Mouse (Mus musculus): Measurements from ENCODE around the gene Yju2. TPM values are rescaled to one million over a fixed set of nuclear protein-coding genes. Genes with fewer than 3 reads are reported as not detected.

The Yju2 gene
- polyA plus RNA-seq (2021; fragmentation: Nextera tagmentation): 8.7 and 10.8 TPM in 2 replicates
- long read RNA-seq, experiment 1, transcript Yju2-201 (8 exons, 1,660 nt): major isoform, 37 of 45 reads
- long read RNA-seq, experiment 1, partial matches to known transcripts: 2 of 45 reads
- long read RNA-seq, experiment 1, other reads (novel, unspliced or antisense): 4 of 45 reads
- long read RNA-seq, experiment 2, transcript Yju2-201 (8 exons, 1,660 nt): major isoform, 12 of 18 reads
- long read RNA-seq, experiment 2, partial matches to known transcripts: 1 of 18 reads
- long read RNA-seq, experiment 2, other reads (novel, unspliced or antisense): 5 of 18 reads

DNA sequence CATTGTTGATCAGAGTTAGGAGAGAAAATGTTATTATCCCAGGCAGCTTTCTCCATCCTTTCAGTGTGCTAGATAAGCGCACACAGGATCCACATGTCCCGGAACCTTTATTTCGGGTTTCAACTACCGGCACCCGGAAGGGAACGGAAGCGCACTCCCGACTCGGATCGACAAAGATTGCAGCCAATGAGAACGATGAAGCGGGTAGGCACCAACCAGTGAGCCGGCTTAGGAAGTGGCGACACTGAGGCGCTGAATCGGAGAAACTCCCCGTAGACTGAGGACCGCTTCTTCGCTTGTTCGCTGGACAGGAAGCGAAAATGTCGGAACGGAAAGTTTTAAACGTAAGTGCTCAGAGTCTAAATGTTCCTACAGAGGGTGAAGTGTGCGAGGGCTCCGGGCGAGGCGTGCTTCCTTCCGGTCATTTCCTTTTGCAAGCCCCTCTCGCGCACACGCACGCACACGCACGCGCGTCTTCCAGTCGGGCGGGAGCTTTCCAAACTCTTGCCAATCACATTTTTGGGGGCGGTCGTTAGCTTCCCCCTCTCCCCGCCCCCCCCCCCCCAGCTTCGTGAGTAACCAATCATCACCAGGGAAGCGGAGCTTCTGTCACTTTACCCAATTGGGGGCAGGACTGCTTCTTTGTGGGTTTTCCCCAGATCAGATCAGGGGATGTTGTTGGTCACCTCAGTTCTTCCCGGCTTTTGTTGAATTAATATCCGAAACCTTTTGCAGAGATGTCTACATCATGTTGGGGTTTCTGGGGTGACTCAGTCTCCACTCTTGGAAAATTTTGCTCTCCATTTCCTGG is at the start of gene Yju2:
TSS of gene Yju2 (plus strand) at position 182 of the 811 bp plus-strand sequence.

DNA sequence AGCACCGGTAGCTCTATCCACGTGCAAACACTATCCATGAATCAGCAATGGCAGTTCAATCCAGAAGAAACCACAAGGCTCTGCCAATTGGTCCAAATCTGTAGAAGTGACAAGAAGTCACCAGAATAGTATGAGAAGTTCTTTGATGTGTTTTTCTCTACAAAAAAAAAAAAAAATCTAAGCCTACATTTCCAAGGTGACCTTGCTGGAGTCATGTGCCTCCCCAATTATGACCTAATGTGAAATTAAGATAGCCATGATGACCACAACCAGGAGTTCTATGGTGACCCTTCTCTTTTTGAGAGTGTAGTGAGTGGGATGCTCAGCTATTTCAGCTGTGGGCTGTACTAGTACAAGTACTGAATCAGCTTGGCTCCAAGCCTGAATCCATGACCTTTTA is 9.5 kb upstream of the Yju2 start, which contains the start of gene Zfp119b:
TSS of gene Zfp119b (minus strand) at position 101 of the 400 bp plus-strand sequence.

DNA sequence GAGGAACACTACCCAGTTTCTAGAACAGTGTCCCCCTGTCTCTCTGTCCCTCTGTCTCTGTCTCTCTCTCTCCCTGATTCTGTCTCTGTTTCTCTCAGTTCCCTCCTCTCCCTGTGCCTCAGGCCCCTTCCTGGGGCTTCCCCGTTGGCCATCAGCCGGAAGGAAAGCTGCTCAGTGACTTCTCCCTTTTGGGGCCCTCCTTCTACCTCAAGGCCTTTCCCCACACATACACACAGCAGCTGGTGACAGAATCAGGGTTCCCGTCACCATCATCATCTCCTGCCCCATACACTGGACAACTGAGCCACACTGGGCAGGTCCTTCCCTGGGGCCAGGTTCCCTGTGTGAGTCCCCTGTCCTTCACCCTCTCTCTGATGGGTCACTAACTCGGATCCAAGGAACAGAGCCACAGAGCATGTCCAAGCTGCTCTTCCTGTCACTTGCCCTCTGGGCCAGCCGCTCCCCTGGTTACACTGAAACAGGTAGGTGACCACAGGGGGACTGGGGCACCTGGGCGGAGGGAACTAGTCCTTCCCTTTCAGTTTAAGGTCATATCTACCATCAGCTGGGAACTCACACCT is 6.4 kb upstream of the Yju2 start, which contains the start of gene Ebi3:
TSS of gene Ebi3 (plus strand) at position 194 of the 581 bp plus-strand sequence.

DNA sequence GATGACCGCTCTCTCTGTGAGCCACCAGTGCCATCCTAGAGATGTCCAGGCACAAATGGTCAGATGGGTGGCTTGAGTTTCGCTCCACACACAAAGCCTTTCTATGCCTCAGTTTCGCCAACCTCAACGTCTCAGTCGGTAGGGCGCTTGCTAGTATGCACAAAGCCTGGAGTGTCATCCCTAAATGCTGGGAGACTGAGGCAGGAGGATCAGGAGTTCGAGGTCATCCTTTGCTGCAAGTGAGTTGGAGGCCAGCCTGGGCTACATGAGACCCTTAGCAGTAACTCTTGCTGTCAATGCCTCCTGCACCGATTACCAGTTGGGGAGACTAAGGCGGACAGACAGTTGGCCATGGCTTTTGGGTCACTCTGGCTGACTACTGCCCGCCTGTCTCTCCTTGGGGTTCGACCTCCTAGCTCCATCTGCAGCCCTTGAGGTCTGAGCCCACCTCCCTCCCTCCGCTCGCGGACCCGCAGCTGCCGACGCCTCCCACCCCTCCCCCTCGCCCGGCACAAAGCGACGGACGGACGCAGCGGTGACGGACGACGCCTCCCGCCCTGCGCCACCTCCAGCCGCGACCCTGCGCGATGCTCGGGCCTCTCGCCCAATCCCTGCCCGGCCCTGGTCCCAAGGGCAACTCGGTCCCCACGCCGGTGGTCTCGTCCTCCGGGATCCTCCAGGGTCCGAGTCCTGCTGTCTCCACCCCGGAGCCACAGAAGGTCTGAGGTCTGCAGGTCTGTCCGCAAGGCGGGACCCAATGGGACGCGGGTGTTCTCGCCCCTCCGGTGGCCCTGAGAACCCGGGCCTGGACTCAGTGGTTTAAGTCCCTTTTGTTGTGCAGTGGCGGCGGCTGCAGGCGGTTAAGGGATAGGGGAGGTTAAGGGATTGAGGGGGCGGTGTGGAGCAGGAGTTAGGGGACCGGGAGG is 11.3 kb downstream of the Yju2 start, which contains the start of gene Shd:
TSS of gene Shd (plus strand) at position 502 of the 926 bp plus-strand sequence.

DNA sequence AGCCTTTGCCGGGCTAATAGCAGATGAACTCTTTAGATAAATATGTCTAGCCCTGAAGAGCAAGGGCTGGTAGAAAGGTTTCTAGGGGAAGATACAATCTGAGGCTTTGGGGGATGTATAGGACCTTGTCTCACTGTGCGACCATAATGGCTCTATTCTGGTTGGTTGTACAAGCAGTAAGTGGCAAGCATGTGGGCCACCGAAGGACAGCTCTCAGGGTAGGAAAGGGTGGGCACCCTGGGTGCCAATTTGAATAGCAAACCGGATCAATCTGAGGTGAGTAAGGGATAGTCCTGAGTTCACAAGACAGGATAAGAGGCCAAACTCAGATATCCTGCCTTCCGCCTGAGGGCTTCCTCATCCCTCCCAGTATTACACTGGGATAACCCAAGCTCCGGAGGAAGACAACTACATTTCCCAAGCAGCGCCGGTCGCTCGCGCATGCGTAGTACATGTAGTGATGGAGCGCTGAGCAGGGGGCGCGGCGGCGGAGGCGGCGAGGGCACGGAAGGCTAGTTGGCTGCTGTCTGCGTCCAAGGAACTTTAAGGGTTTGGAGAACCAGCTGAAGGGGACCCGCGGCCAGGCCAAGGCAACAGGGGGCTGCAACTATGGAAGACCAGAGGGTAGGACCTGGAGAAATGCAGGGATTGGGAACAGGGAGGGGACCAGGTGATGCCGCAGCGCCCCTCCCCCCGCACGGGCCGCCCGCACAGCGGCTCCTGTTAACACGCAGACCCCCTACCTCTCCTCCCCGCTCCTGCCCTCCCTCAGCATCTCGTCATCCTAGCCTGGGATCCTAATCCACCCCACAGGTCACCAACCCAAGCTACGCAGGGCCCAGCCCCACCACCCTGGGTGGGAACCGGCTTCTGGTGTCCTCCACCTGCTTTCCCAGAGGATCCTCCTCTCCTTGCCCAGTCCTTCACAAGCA is 27.4 kb downstream of the Yju2 start, which contains the start of gene Fsd1:
TSS of gene Fsd1 (plus strand) at position 480 of the 932 bp plus-strand sequence.

DNA sequence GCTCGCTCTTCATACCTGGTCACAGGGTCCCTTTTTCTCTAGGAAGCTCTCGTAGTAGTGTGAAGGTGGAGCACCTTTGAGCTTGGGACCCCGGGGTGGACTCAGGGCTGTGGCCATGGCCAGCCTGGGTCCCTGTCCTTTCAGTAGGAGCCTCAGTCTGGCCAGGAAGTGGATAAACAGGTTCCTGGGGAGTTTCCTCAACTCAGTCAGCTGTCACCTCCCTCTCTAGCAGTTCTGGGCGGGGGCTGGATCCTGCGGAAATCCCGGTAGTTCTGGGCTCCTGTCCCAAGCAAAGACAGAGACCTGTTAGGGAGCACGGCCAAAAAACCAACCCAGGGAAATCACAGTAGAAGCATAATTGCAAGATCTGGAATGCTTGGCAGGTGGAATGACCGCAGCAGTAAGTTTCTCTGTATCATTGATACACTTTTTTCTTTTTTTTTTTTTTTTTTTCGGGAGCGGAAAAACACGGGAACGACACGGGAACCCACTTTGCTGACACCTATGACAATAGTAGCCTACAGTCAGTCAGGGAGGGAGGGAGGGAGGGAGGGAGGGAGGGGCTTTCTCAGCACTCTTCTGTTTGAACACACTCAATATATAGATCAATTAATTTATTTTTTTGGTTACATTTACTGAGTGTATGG is 46.6 kb downstream of the Yju2 start, which contains the start of the genes Stap2 and Mpnd:
TSS of gene Stap2 (minus strand) at position 170 of the 647 bp plus-strand sequence.
TSS of gene Mpnd (plus strand) at position 297 of the 647 bp plus-strand sequence.

Other genes with a start within 250 kb of the Yju2 start
- 2.0 and 2.1 TPM in 2 replicates for gene Pot1b, start 246.5 kb upstream of the Yju2 start, polyA plus RNA-seq (2021; fragmentation: Nextera tagmentation)
- gene Adgre4, start 209.1 kb upstream of the Yju2 start, polyA plus RNA-seq (2021; fragmentation: Nextera tagmentation): not detected in 2 replicates
- gene Zfp119a, start 80.2 kb upstream of the Yju2 start, polyA plus RNA-seq (2021; fragmentation: Nextera tagmentation): 4.1 and 4.2 TPM in 2 replicates
- 5.3 and 6.5 TPM in 2 replicates for gene Zfp959, start 67.0 kb upstream of the Yju2 start, polyA plus RNA-seq (2021; fragmentation: Nextera tagmentation)
- 3.0 and 4.5 TPM in 2 replicates for gene Zfp119b, start 9.6 kb upstream of the Yju2 start, polyA plus RNA-seq (2021; fragmentation: Nextera tagmentation)
- 2.1 and 2.7 TPM in 2 replicates for gene Ebi3, start 6.5 kb upstream of the Yju2 start, polyA plus RNA-seq (2021; fragmentation: Nextera tagmentation)
- 37.4 and 37.8 TPM in 2 replicates for gene Shd, start 11.4 kb downstream of the Yju2 start, polyA plus RNA-seq (2021; fragmentation: Nextera tagmentation)
- gene Fsd1, start 27.4 kb downstream of the Yju2 start, polyA plus RNA-seq (2021; fragmentation: Nextera tagmentation): 102 and 107 TPM in 2 replicates
- gene Stap2, start 46.5 kb downstream of the Yju2 start, polyA plus RNA-seq (2021; fragmentation: Nextera tagmentation): 0.55 and 0.91 TPM in 2 replicates
- gene Mpnd, start 46.6 kb downstream of the Yju2 start, polyA plus RNA-seq (2021; fragmentation: Nextera tagmentation): 17.4 and 132 TPM in 2 replicates
- gene Sh3gl1, start 77.5 kb downstream of the Yju2 start, polyA plus RNA-seq (2021; fragmentation: Nextera tagmentation): 32.5 and 33.5 TPM in 2 replicates
- gene Chaf1a, start 81.3 kb downstream of the Yju2 start, polyA plus RNA-seq (2021; fragmentation: Nextera tagmentation): 0.65 and 1.1 TPM in 2 replicates
- gene Ubxn6, start 115.9 kb downstream of the Yju2 start, polyA plus RNA-seq (2021; fragmentation: Nextera tagmentation): 83.6 and 103 TPM in 2 replicates
- gene Hdgfl2, start 120.5 kb downstream of the Yju2 start, polyA plus RNA-seq (2021; fragmentation: Nextera tagmentation): 69.1 and 75.3 TPM in 2 replicates
- 0.04 and 0.28 TPM in 2 replicates for gene Plin4, start 150.7 kb downstream of the Yju2 start, polyA plus RNA-seq (2021; fragmentation: Nextera tagmentation)
- 0.95 and 1.1 TPM in 2 replicates for gene Plin5, start 158.5 kb downstream of the Yju2 start, polyA plus RNA-seq (2021; fragmentation: Nextera tagmentation)
- gene Lrg1, start 162.9 kb downstream of the Yju2 start, polyA plus RNA-seq (2021; fragmentation: Nextera tagmentation): 2.7 and 5.0 TPM in 2 replicates
- gene Sema6b, start 181.2 kb downstream of the Yju2 start, polyA plus RNA-seq (2021; fragmentation: Nextera tagmentation): 3.8 and 23.7 TPM in 2 replicates
- gene Tnfaip8l1, start 203.4 kb downstream of the Yju2 start, polyA plus RNA-seq (2021; fragmentation: Nextera tagmentation): 10.0 and 10.5 TPM in 2 replicates
- 73.7 and 82.8 TPM in 2 replicates for gene Mydgf, start 224.8 kb downstream of the Yju2 start, polyA plus RNA-seq (2021; fragmentation: Nextera tagmentation)